8 mouse cellular contexts compared by ENCODE assay signal in the genomic region with DNA sequence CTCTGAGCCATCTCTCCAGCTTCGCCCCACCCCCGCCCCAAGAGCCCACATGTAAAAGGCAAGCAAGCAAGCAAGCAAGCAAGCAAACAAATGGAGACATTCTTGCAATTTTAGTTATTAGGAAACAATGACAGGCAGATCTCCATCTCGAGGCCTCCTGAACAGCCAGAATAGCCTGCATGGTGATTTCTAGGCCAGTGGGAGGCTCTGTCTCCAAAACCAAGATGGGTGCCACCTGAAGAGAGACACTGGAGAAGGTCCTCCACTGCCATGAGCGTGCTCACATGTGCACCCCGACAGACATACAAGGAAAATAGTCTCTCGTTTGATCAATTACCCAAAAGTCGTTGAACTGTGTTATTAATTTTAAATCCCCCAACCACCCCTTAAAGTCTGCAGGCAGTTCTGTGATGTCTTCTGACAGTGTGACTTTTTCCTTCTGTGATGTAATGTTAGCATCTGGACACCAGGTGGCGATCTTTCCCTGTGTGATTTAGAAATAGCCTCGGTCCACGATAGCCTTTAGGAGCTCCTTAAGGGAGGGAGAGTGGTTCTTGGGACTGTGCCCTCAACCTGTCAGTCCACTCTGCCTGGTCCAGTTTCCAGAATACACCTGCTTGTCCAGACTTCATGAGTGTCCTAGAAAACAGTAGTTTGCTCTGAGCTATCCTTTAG. TPM values are rescaled to one million over a fixed set of nuclear protein-coding genes. Genes with fewer than 3 reads are reported as not detected.
A peak's percentile ranks its signal among the peaks of the same experiment; 100 is the strongest.
DNase-seq lines count a peak whose midpoint lies in the region; ATAC-seq and TF ChIP-seq lines count a peak whose summit lies in the region.

No protein-coding gene starts in this region.

- H3K9ac ChIP-seq in MEL (ENCODE audit: control insufficient read depth, low read depth, low read length, poor library complexity, severe bottlenecking) = no peak overlapping the region
- H3K9ac ChIP-seq in kidney, embryonic 15.5 days = no peak overlapping the region

- H3K36me3 ChIP-seq in MEL (ENCODE audit: control insufficient read depth in 1 of 2, insufficient read depth in 2 of 2, low read length in 2 of 2) = 0 out of 4 replicates have a peak, but pooled peaks cover 0 to 2% of the 10 kb centered on the region in 2 experiments
- H3K36me3 ChIP-seq in kidney, embryonic 15.5 days = no peaks in the 10 kb centered on the region

- TF ChIP-seq RAD21 in MEL (IDR thresholded peaks at IDR 0.05; ENCODE audit: low read depth, low read length) = peak; percentile 92

- H3K27ac ChIP-seq in MEL (ENCODE audit: control insufficient read depth, low read depth, low read length) = no peak overlapping the region
- no peak overlapping the region for H3K27ac ChIP-seq in kidney, embryonic 15.5 days

- peak; percentile 55 to 87 (median 67) for TF ChIP-seq CTCF in MEL (IDR thresholded peaks at IDR 0.05 in 2 of 3, conservative IDR thresholded peaks at IDR 0.05 in 1 of 3; ENCODE audit: control insufficient read depth in 1 of 3, insufficient read depth in 1 of 3, low read depth in 2 of 3, low read length in 3 of 3, poor library complexity in 1 of 3, severe bottlenecking in 1 of 3)

- H3K79me2 ChIP-seq in MEL (ENCODE audit: control insufficient read depth, insufficient read depth, low read length, poor library complexity) = no peaks in the 10 kb centered on the region

- 21% methylated on average over 10 of the region's 10 CpGs for WGBS in kidney, embryonic 15.5 days

- no peak for TF ChIP-seq POLR2A in MEL (IDR thresholded peaks at IDR 0.05; ENCODE audit: control insufficient read depth in 1 of 2, insufficient read depth in 1 of 2, low read depth in 1 of 2, low read length in 2 of 2, poor library complexity in 1 of 2)

- ATAC-seq in kidney, embryonic 15.5 days (replicated peaks; ENCODE audit: low FRiP score) = peak; percentile 47; the same call in 1 of the 2 replicates
- peak; percentile 69 for ATAC-seq in neutrophil, adult 5-6 weeks (ENCODE audit: extremely low read depth, insufficient number of reproducible peaks, low FRiP score, poor library complexity, severe bottlenecking)
- no peak for ATAC-seq in erythroid progenitor cell, adult 5-6 weeks (replicated peaks; ENCODE audit: low FRiP score, poor library complexity, severe bottlenecking)

- H3K4me1 ChIP-seq in MEL (ENCODE audit: control insufficient read depth in 1 of 2, insufficient read depth in 2 of 2, low read length in 2 of 2) = no peaks in the 10 kb centered on the region
- peaks cover 23% of the 10 kb centered on the region for H3K4me1 ChIP-seq in kidney, embryonic 15.5 days

- TF ChIP-seq EP300 in MEL (IDR thresholded peaks at IDR 0.05; ENCODE audit: low read depth in 1 of 2, low read length in 2 of 2) = no peak

- no peaks in the 10 kb centered on the region for H3K9me3 ChIP-seq in MEL (replicated peaks; ENCODE audit: insufficient read depth, low read length)
- no peaks in the 10 kb centered on the region for H3K9me3 ChIP-seq in kidney, embryonic 15.5 days (replicated peaks)

- peak; percentile 66 to 67 for DNase-seq in B cell, adult 2 months
- DNase-seq in MEL (ENCODE audit: low read depth, low spot score) = peak; percentile 76
- peak; percentile 76 to 79 for DNase-seq in cerebellum, postnatal 10 days
- peak; percentile 58 to 70 for DNase-seq in frontal cortex, postnatal 36 days (ENCODE audit: low spot score in 2 of 2)
- DNase-seq in lung, adult 18-20 months = peak; percentile 46 to 62

- no peaks in the 10 kb centered on the region for H3K27me3 ChIP-seq in MEL (ENCODE audit: control insufficient read depth in 1 of 2, insufficient read depth in 2 of 2, low read length in 2 of 2)
- H3K27me3 ChIP-seq in kidney, embryonic 15.5 days = no peaks in the 10 kb centered on the region

- H3K4me2 ChIP-seq in kidney, embryonic 15.5 days = no peak overlapping the region

- H3K4me3 ChIP-seq in MEL (ENCODE audit: control insufficient read depth in 1 of 2, insufficient read depth in 1 of 2, low read depth in 2 of 2, low read length in 2 of 2) = no peak overlapping the region
- H3K4me3 ChIP-seq in kidney, embryonic 15.5 days (replicated peaks) = no peak overlapping the region

TF ChIP-seq in MEL, 35 proteins besides CTCF, POLR2A, EP300 and RAD21:
- TF ChIP-seq POLR2AphosphoS5 (IDR thresholded peaks at IDR 0.05; ENCODE audit: borderline replicate concordance, low read depth, low read length) (no peak), SMC3 (IDR thresholded peaks at IDR 0.05; ENCODE audit: low read depth, low read length) (peak; percentile 84), USF2 (IDR thresholded peaks at IDR 0.05; ENCODE audit: borderline replicate concordance in 1 of 2, insufficient read depth in 1 of 2, low read depth in 1 of 2, low read length in 2 of 2) (no peak), GATA1 (IDR thresholded peaks at IDR 0.05; ENCODE audit: low read depth, low read length) (no peak), TCF12 (IDR thresholded peaks at IDR 0.05; ENCODE audit: low read depth, low read length) (no peak), E2F4 (IDR thresholded peaks at IDR 0.05; ENCODE audit: borderline replicate concordance, low read depth, low read length) (no peak), SIN3A (IDR thresholded peaks at IDR 0.05; ENCODE audit: low read length) (no peak), MAFK (IDR thresholded peaks at IDR 0.05; ENCODE audit: borderline replicate concordance, low read depth, low read length) (no peak), MYC (IDR thresholded peaks at IDR 0.05; ENCODE audit: low read depth, low read length) (no peak), RCOR1 (IDR thresholded peaks at IDR 0.05; ENCODE audit: low read depth, low read length) (no peak), ZNF384 (IDR thresholded peaks at IDR 0.05; ENCODE audit: low read depth, low read length) (no peak), ZC3H11A (IDR thresholded peaks at IDR 0.05; ENCODE audit: low read depth, low read length) (peak; percentile 74), TAL1 (IDR thresholded peaks at IDR 0.05; ENCODE audit: low read length) (no peak)

RNA-seq across cellular contexts. Expression of gene Ice1, which starts 6.1 kb away (rescaled TPM):
- total RNA-seq in MEL (2012; rRNA removed) = 37.6 and 39.2 TPM in 2 replicates
- 10 to 100 TPM; 33.5 to 40.1 TPM for polyA plus RNA-seq in MEL (2012; ENCODE audit: insufficient read depth in 1 of 2, insufficient read length in 2 of 2, low read depth in 1 of 2, low replicate concordance in 2 of 2, missing spikeins in 1 of 2)
- 18.2 and 19.9 TPM in 2 replicates for polyA plus RNA-seq in kidney, embryonic 15.5 days (2015; fragmentation: Nextera tagmentation; extraction: Ambion mirVana)
- total RNA-seq in neutrophil, adult 5-6 weeks (2017) = 71.3 and 77.3 TPM in 2 replicates
- 8.4 and 14.4 TPM in 2 replicates for total RNA-seq in erythroid progenitor cell, adult 5-6 weeks (2015; ENCODE audit: low replicate concordance)
- 2.8 and 4.4 TPM in 2 replicates for total RNA-seq in erythroid progenitor cell, adult 5-6 weeks (2017; ENCODE audit: low replicate concordance)
